Mouse (Mus musculus): Measurements from ENCODE around the gene Ctdspl. TPM values are rescaled to one million over a fixed set of nuclear protein-coding genes. Genes with fewer than 3 reads are reported as not detected.

Ctdspl gene
- polyA plus RNA-seq, 2 experiments: 2.3 to 3.6 TPM

GRCm38 (mm10) chr9:119031038-119031437 lies 104.8 kb downstream of the Ctdspl start:
- no peak for DNase-seq (ENCODE audit: low read depth in 3 of 3, low spot score in 3 of 3)
- WGBS (ENCODE audit: insufficient replicate concordance): 65% methylated on average over 4 of the region's 4 CpGs
- H3K4me3 ChIP-seq (ENCODE audit: insufficient read depth in 1 of 2, low read depth in 2 of 2, low read length in 2 of 2): no peak overlapping the region
- no peak overlapping the region for H3K4me2 ChIP-seq (ENCODE audit: low read depth)
- no peak overlapping the region for H3K27ac ChIP-seq
- no peak overlapping the region for H3K9ac ChIP-seq (replicated peaks)
- no peaks in the 10 kb centered on the region for H3K36me3 ChIP-seq (replicated peaks; ENCODE audit: control insufficient read depth, insufficient read depth, low read depth)
- no peaks in the 10 kb centered on the region for H3K27me3 ChIP-seq (ENCODE audit: control insufficient read depth, insufficient read depth, low read length)
- H3K9me3 ChIP-seq (ENCODE audit: control insufficient read depth, low read length): no peaks in the 10 kb centered on the region
- no peak for TF ChIP-seq EP300 (IDR thresholded peaks at IDR 0.05; ENCODE audit: low read depth)
- no peak for TF ChIP-seq CTCF (IDR thresholded peaks at IDR 0.05; ENCODE audit: low read depth)
- ATAC-seq (ENCODE audit: insufficient read depth): no peak
- H3K4me1 ChIP-seq (replicated peaks; ENCODE audit: control insufficient read depth in 2 of 2, insufficient read depth in 2 of 2, low read length in 1 of 2): no peaks in the 10 kb centered on the region

DNA sequence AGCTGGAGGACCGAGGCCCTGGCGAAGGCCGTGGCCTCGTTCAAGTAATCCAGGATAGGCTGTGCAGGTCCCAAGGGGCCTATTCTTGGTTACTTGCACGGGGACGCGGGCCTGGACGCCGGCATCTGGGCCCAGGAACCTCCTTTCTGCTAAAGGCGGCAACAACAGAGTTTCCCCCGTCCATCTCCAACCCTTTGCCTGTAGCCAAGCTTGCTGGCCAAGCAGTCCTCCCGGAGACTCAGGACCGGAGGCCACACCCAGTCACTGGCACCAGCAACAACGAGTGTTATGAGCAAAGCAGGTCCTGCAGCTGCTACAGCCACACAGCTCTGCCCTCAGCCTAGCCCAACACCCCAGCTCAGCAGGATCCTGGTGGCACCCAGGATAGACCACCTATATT lies 105.5 kb downstream of the Ctdspl start:
- no peak overlapping the region for H3K4me2 ChIP-seq (ENCODE audit: low read depth)
- no peak overlapping the region for H3K9ac ChIP-seq (replicated peaks)
- no peak for DNase-seq (ENCODE audit: low read depth in 3 of 3, low spot score in 3 of 3)
- H3K27me3 ChIP-seq (ENCODE audit: control insufficient read depth, insufficient read depth, low read length): no peaks in the 10 kb centered on the region
- H3K9me3 ChIP-seq (ENCODE audit: control insufficient read depth, low read length): no peaks in the 10 kb centered on the region
- no peak overlapping the region for H3K27ac ChIP-seq
- 71% methylated on average over 14 of the region's 14 CpGs for WGBS (ENCODE audit: insufficient replicate concordance)
- H3K4me1 ChIP-seq (replicated peaks; ENCODE audit: control insufficient read depth in 2 of 2, insufficient read depth in 2 of 2, low read length in 1 of 2): no peaks in the 10 kb centered on the region
- TF ChIP-seq EP300 (IDR thresholded peaks at IDR 0.05; ENCODE audit: low read depth): no peak
- no peak for TF ChIP-seq CTCF (IDR thresholded peaks at IDR 0.05; ENCODE audit: low read depth)
- H3K36me3 ChIP-seq (replicated peaks; ENCODE audit: control insufficient read depth, insufficient read depth, low read depth): no peaks in the 10 kb centered on the region
- ATAC-seq (ENCODE audit: insufficient read depth): no peak
- no peak overlapping the region for H3K4me3 ChIP-seq (ENCODE audit: insufficient read depth in 1 of 2, low read depth in 2 of 2, low read length in 2 of 2)

- no peak overlapping the region for H3K27ac ChIP-seq
- DNase-seq (ENCODE audit: low read depth in 3 of 3, low spot score in 3 of 3) (no peak), ATAC-seq (ENCODE audit: insufficient read depth) (no peak)
- TF ChIP-seq CTCF (IDR thresholded peaks at IDR 0.05; ENCODE audit: low read depth): no peak
- no peak for TF ChIP-seq EP300 (IDR thresholded peaks at IDR 0.05; ENCODE audit: low read depth)
- H3K4me1 ChIP-seq (replicated peaks; ENCODE audit: control insufficient read depth in 2 of 2, insufficient read depth in 2 of 2, low read length in 1 of 2): no peaks in the 10 kb centered on the region
- no peaks in the 10 kb centered on the region for H3K36me3 ChIP-seq (replicated peaks; ENCODE audit: control insufficient read depth, insufficient read depth, low read depth)
- H3K4me3 ChIP-seq (ENCODE audit: insufficient read depth in 1 of 2, low read depth in 2 of 2, low read length in 2 of 2): no peak overlapping the region
- no peak overlapping the region for H3K9ac ChIP-seq (replicated peaks)
- 77% methylated on average over 9 of the region's 9 CpGs for WGBS (ENCODE audit: insufficient replicate concordance)
- H3K9me3 ChIP-seq (ENCODE audit: control insufficient read depth, low read length): no peaks in the 10 kb centered on the region
- H3K27me3 ChIP-seq (ENCODE audit: control insufficient read depth, insufficient read depth, low read length): no peaks in the 10 kb centered on the region
- H3K4me2 ChIP-seq (ENCODE audit: low read depth): no peak overlapping the region
These were observed 106.3 kb downstream of the Ctdspl start for GRCm38 (mm10) chr9:119032538-119032937.

GRCm38 (mm10) chr9:119033111-119033921 lies 107.1 kb downstream of the Ctdspl start:
- no peaks in the 10 kb centered on the region for H3K36me3 ChIP-seq (replicated peaks; ENCODE audit: control insufficient read depth, insufficient read depth, low read depth)
- no peaks in the 10 kb centered on the region for H3K27me3 ChIP-seq (ENCODE audit: control insufficient read depth, insufficient read depth, low read length)
- H3K9me3 ChIP-seq (ENCODE audit: control insufficient read depth, low read length): no peaks in the 10 kb centered on the region
- WGBS (ENCODE audit: insufficient replicate concordance): 81% methylated on average over 19 of the region's 19 CpGs
- no peak overlapping the region for H3K9ac ChIP-seq (replicated peaks)
- no peak overlapping the region for H3K27ac ChIP-seq
- TF ChIP-seq EP300 (IDR thresholded peaks at IDR 0.05; ENCODE audit: low read depth): no peak
- TF ChIP-seq CTCF (IDR thresholded peaks at IDR 0.05; ENCODE audit: low read depth): no peak
- DNase-seq (ENCODE audit: low read depth in 3 of 3, low spot score in 3 of 3) (no peak), ATAC-seq (ENCODE audit: insufficient read depth) (no peak)
- no peak overlapping the region for H3K4me3 ChIP-seq (ENCODE audit: insufficient read depth in 1 of 2, low read depth in 2 of 2, low read length in 2 of 2)
- H3K4me2 ChIP-seq (ENCODE audit: low read depth): no peak overlapping the region
- H3K4me1 ChIP-seq (replicated peaks; ENCODE audit: control insufficient read depth in 2 of 2, insufficient read depth in 2 of 2, low read length in 1 of 2): no peaks in the 10 kb centered on the region

DNA sequence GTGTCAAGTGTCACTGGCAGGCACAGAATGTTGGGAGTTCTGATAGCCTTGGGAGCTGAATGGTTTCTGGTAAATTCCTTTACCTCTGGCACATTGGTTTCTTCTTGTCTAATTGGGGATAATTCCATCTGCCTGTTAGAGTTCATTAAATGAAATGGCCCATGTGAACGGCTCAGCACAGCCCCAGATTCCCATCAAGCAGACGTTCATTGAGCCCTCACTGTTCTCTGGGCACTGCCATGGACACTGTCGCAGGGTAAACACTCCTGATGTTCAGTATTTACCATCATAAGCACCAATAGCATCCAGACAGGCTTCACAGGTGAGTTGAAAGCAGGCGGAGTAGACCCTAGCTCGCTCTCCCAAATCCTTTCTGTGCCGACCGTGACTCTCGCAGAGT lies 107.8 kb downstream of the Ctdspl start:
- Histone ChIP-seq H3K36me3 (replicated peaks; ENCODE audit: control insufficient read depth, insufficient read depth, low read depth) (no peaks in the 10 kb centered on the region), H3K4me1 (replicated peaks; ENCODE audit: control insufficient read depth in 2 of 2, insufficient read depth in 2 of 2, low read length in 1 of 2) (no peaks in the 10 kb centered on the region), H3K27ac (no peak overlapping the region), H3K4me2 (ENCODE audit: low read depth) (no peak overlapping the region), H3K9me3 (ENCODE audit: control insufficient read depth, low read length) (no peaks in the 10 kb centered on the region), H3K9ac (replicated peaks) (no peak overlapping the region), H3K27me3 (ENCODE audit: control insufficient read depth, insufficient read depth, low read length) (no peaks in the 10 kb centered on the region), H3K4me3 (ENCODE audit: insufficient read depth in 1 of 2, low read depth in 2 of 2, low read length in 2 of 2) (no peak overlapping the region)
- no peak for TF ChIP-seq EP300 (IDR thresholded peaks at IDR 0.05; ENCODE audit: low read depth)
- TF ChIP-seq CTCF (IDR thresholded peaks at IDR 0.05; ENCODE audit: low read depth): no peak
- ATAC-seq (ENCODE audit: insufficient read depth): no peak
- no peak for DNase-seq (ENCODE audit: low read depth in 3 of 3, low spot score in 3 of 3)
- whole genome bisulfite sequencing (ENCODE audit: insufficient replicate concordance): 78% methylated on average over 8 of the region's 8 CpGs
